Mouse (Mus musculus) lung, postnatal 0 days (tissue): ENCODE measurements around the gene Plcb1.

Source experiments
- CTCF ChIP-seq: IDR thresholded peaks from 2 replicates; pipeline ENCODE4 v1.5.1; 2016; ENCODE audit warnings: antibody characterized with exemption, mild to moderate bottlenecking
- EP300 ChIP-seq: IDR thresholded peaks from 2 replicates; pipeline ENCODE4 v1.6.1; 2016; ENCODE audit warnings: antibody characterized with exemption, mild to moderate bottlenecking, control low read depth

- TF ChIP-seq CTCF (no peak), EP300 (no peak)
Measured at GRCm38 (mm10) chr2:135018275-135018674, 232.4 kb downstream of the Plcb1 start.
